In the genomic region with DNA sequence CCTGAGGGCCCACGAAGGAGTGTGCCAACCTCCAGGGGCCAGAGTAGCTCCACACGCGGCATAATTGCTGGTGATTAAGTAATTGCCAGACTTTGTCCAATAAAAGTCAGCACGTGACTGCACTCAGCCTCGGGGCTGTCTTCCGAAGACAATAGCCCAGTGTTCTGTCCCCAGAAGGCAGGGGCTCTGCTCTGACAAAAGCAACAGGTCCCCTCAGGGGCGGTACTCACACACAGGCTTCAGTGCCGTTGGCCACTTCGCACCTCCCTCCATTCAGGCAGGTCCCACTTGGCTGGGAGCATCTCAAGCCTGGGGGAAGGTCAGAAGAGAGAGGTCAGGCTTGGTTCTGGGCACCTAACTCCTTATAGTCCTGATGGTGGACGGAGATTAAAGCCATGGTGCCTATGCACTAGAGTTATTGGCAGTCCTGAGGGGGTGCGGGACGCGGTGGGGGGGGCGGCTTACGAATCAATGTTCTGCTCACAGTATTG, we compare ENCODE assay signal across 8 mouse cellular contexts. TPM values are rescaled to one million over a fixed set of nuclear protein-coding genes. Genes with fewer than 3 reads are reported as not detected.
DNase-seq lines count a peak whose midpoint lies in the region; ATAC-seq and TF ChIP-seq lines count a peak whose summit lies in the region.

No protein-coding gene starts in this region.

- H3K4me2 ChIP-seq in liver, embryonic 11.5 days: peak overlapping the region; percentile 83
- peak overlapping the region; percentile 73 for H3K4me2 ChIP-seq in stomach, embryonic 15.5 days

- peaks cover 45% of the 10 kb centered on the region for H3K36me3 ChIP-seq in hindbrain, embryonic 10.5 days
- no peaks in the 10 kb centered on the region for H3K36me3 ChIP-seq in liver, embryonic 11.5 days (ENCODE audit: control insufficient read depth, insufficient read depth, low read length)
- no peaks in the 10 kb centered on the region for H3K36me3 ChIP-seq in stomach, embryonic 15.5 days

- peaks cover 12% of the 10 kb centered on the region for H3K27me3 ChIP-seq in hindbrain, embryonic 10.5 days (ENCODE audit: insufficient read depth, poor library complexity, severe bottlenecking)
- H3K27me3 ChIP-seq in liver, embryonic 11.5 days (replicated peaks; ENCODE audit: control insufficient read depth, insufficient read depth, low read length): peaks cover 38% of the 10 kb centered on the region
- H3K27me3 ChIP-seq in stomach, embryonic 15.5 days (replicated peaks): no peaks in the 10 kb centered on the region

- no peak for ATAC-seq in liver, embryonic 11.5 days (replicated peaks; ENCODE audit: low FRiP score)
- ATAC-seq in stomach, embryonic 15.5 days (ENCODE audit: insufficient read depth, low FRiP score, low read depth): no peak

- no peak for TF ChIP-seq CTCF in bone marrow macrophage, adult 2 months (IDR thresholded peaks at IDR 0.05; ENCODE audit: low read depth, low read length)

- peaks cover 43% of the 10 kb centered on the region for H3K4me1 ChIP-seq in bone marrow macrophage, adult 2 months (ENCODE audit: control insufficient read depth, insufficient read depth, low read length)
- peaks cover 96% of the 10 kb centered on the region for H3K4me1 ChIP-seq in hindbrain, embryonic 10.5 days (replicated peaks)
- H3K4me1 ChIP-seq in liver, embryonic 11.5 days (replicated peaks; ENCODE audit: control insufficient read depth, insufficient read depth, low read length): peaks cover 15% of the 10 kb centered on the region
- peaks cover 72% of the 10 kb centered on the region for H3K4me1 ChIP-seq in stomach, embryonic 15.5 days

- 2% methylated on average over 15 of the region's 15 CpGs for WGBS in hindbrain, embryonic 10.5 days
- WGBS in liver, embryonic 11.5 days: 11% methylated on average over 15 of the region's 15 CpGs
- WGBS in stomach, embryonic 15.5 days: 11% methylated on average over 15 of the region's 15 CpGs

- no peak overlapping the region for H3K9ac ChIP-seq in liver, embryonic 11.5 days (ENCODE audit: low read depth, low read length)
- no peak overlapping the region for H3K9ac ChIP-seq in stomach, embryonic 15.5 days

- no peak overlapping the region for H3K27ac ChIP-seq in bone marrow macrophage, adult 2 months (ENCODE audit: insufficient read depth, low read depth, low read length)
- peak overlapping the region; percentile 96 for H3K27ac ChIP-seq in hindbrain, embryonic 10.5 days
- no peak overlapping the region for H3K27ac ChIP-seq in liver, embryonic 11.5 days (ENCODE audit: low read depth, low read length)
- H3K27ac ChIP-seq in stomach, embryonic 15.5 days: peak overlapping the region; percentile 87

- H3K9me3 ChIP-seq in hindbrain, embryonic 10.5 days: no peaks in the 10 kb centered on the region
- no peaks in the 10 kb centered on the region for H3K9me3 ChIP-seq in liver, embryonic 11.5 days (ENCODE audit: control insufficient read depth, low read length)
- H3K9me3 ChIP-seq in stomach, embryonic 15.5 days: no peaks in the 10 kb centered on the region

- TF ChIP-seq POLR2A in bone marrow macrophage, adult 2 months (IDR thresholded peaks at IDR 0.05; ENCODE audit: borderline replicate concordance, low read depth, low read length): no peak

- peak overlapping the region; percentile 85 for H3K4me3 ChIP-seq in bone marrow macrophage, adult 2 months (ENCODE audit: insufficient read depth, low read length)
- peak overlapping the region; percentile 94 for H3K4me3 ChIP-seq in hindbrain, embryonic 10.5 days
- peak overlapping the region; percentile 64 for H3K4me3 ChIP-seq in liver, embryonic 11.5 days (ENCODE audit: low read depth, low read length)
- peak overlapping the region; percentile 80 for H3K4me3 ChIP-seq in stomach, embryonic 15.5 days (replicated peaks)

- DNase-seq in layer of hippocampus, adult 9-11 months: peak; percentile 46
- DNase-seq in layer of hippocampus, adult 9-10 months (ENCODE audit: low spot score): no peak
- peak; percentile 85 for DNase-seq in hindbrain, embryonic 10.5 days (ENCODE audit: low spot score)
- no peak for DNase-seq in liver, embryonic 11.5 days (ENCODE audit: low spot score)
- no peak for DNase-seq in urinary bladder, adult 2 months (ENCODE audit: low spot score)
- DNase-seq in left cerebral cortex, adult 18-20 months (ENCODE audit: low spot score in 2 of 2): no peak

RNA-seq across cellular contexts. Expression of gene Notch1, which starts 14.8 kb away (rescaled TPM):
- 27.6 and 36.4 TPM in 2 replicates for polyA plus RNA-seq in bone marrow macrophage, adult 2 months (2012; ENCODE audit: insufficient read depth, insufficient read length, missing spikeins)
- polyA plus RNA-seq in hindbrain, embryonic 10.5 days (2016; fragmentation: Nextera tagmentation; extraction: Ambion mirVana): 39.1 and 46.4 TPM in 2 replicates
- 7.1 and 10.5 TPM in 2 replicates for polyA plus RNA-seq in liver, embryonic 11.5 days (2014; fragmentation: Nextera tagmentation; extraction: Ambion mirVana)
- polyA plus RNA-seq in stomach, embryonic 15.5 days (2015; fragmentation: Nextera tagmentation; extraction: Ambion mirVana): 16.1 and 17.9 TPM in 2 replicates
- polyA plus RNA-seq in urinary bladder, adult 2 months (2012; rRNA removed): 21.4 and 33.4 TPM in 2 replicates
- 10 to 100 TPM; 17.8 to 19.1 TPM for total RNA-seq in left cerebral cortex, adult 18-20 months (2021)

RNA-seq across cellular contexts. Expression of gene Sec16a, which starts 56.7 kb away (rescaled TPM):
- 26.4 and 41.7 TPM in 2 replicates for polyA plus RNA-seq in bone marrow macrophage, adult 2 months (2012; ENCODE audit: insufficient read depth, insufficient read length, missing spikeins)
- polyA plus RNA-seq in hindbrain, embryonic 10.5 days (2016; fragmentation: Nextera tagmentation; extraction: Ambion mirVana): 25.2 and 28.9 TPM in 2 replicates
- 33.7 TPM in 2 replicates for polyA plus RNA-seq in liver, embryonic 11.5 days (2014; fragmentation: Nextera tagmentation; extraction: Ambion mirVana)
- 22.3 and 24.0 TPM in 2 replicates for polyA plus RNA-seq in stomach, embryonic 15.5 days (2015; fragmentation: Nextera tagmentation; extraction: Ambion mirVana)
- 41.7 and 46.3 TPM in 2 replicates for polyA plus RNA-seq in urinary bladder, adult 2 months (2012; rRNA removed)
- total RNA-seq in left cerebral cortex, adult 18-20 months (2021): 10 to 100 TPM; 42.7 to 46.0 TPM

Comparison
In these comparisons a context has a peak if more than half of its experiments do, and no peak if none do; other contexts are left out.
1. DNase-seq: peak in layer of hippocampus, adult 9-11 months (single experiment) and hindbrain, embryonic 10.5 days (single experiment); none in layer of hippocampus, adult 9-10 months (single experiment), liver, embryonic 11.5 days (single experiment), urinary bladder, adult 2 months (single experiment) and left cerebral cortex, adult 18-20 months (0 of 2).
2. H3K27ac ChIP-seq: peak in hindbrain, embryonic 10.5 days (single experiment) and stomach, embryonic 15.5 days (single experiment); none in bone marrow macrophage, adult 2 months (single experiment) and liver, embryonic 11.5 days (single experiment).
3. Peak in every context shown above with its lines, with median percentiles within 50 percentile points of each other: H3K4me3 ChIP-seq.